Mouse (Mus musculus) olfactory bulb, adult 2 months (tissue): ENCODE measurements around the gene Tmem170b. TPM values are rescaled to one million over a fixed set of nuclear protein-coding genes. Genes with fewer than 3 reads are reported as not detected.
"Not testable (repeated sequence)": the region's sequence is repeated elsewhere in the genome, so short reads cannot be mapped to it uniquely, and the experiment has no call there.

Experiments
- H3K27ac ChIP-seq: fragments of 200-500 bp; 2 replicates; pipeline ENCODE4 v1.5.1; 2012; ENCODE audit warnings: low read depth, low read length; ENCODE audit not compliant: insufficient read depth
- H3K4me1 ChIP-seq: fragments of 200-500 bp; 2 replicates; pipeline ENCODE4 v1.6.1; 2012; ENCODE audit warnings: low read length; ENCODE audit not compliant: control insufficient read depth, insufficient read depth
- H3K4me3 ChIP-seq: fragments of 200-500 bp; 2 replicates; pipeline ENCODE4 v1.5.1; 2012; ENCODE audit warnings: mild to moderate bottlenecking, low read depth, low read length, moderate library complexity; ENCODE audit not compliant: insufficient read depth
- CTCF ChIP-seq: fragments of 200-500 bp; IDR thresholded peaks from 2 replicates; pipeline ENCODE4 v1.5.1; 2012; ENCODE audit warnings: low read depth, mild to moderate bottlenecking, low read length, moderate library complexity; ENCODE audit not compliant: insufficient read depth
- POLR2A ChIP-seq: fragments of 200-500 bp; IDR thresholded peaks from 2 replicates; pipeline ENCODE4 v1.6.1; 2012; ENCODE audit warnings: mild to moderate bottlenecking, low read depth, low read length, moderate library complexity; ENCODE audit not compliant: insufficient read depth
- WGBS: fragments of 180-500 bp; shearing (Covaris S2); methylation state at CpG from one replicate; pipeline ENCODE4 v1.1.7; 2018; 5-methylcytosine and 5-hydroxymethylcytosine counted together
- polyA plus RNA-seq: library from polyadenylated mRNA; stranded (reverse); fragments of >200 nt; gene quantifications from 2 replicates; pipeline ENCODE4 v1.2.4, GENCODE M21; 2012; ENCODE audit warnings: low replicate concordance; ENCODE audit not compliant: missing spikeins, insufficient read depth, insufficient read length

Tmem170b gene
- polyA plus RNA-seq, 1 experiment: not detected

DNA sequence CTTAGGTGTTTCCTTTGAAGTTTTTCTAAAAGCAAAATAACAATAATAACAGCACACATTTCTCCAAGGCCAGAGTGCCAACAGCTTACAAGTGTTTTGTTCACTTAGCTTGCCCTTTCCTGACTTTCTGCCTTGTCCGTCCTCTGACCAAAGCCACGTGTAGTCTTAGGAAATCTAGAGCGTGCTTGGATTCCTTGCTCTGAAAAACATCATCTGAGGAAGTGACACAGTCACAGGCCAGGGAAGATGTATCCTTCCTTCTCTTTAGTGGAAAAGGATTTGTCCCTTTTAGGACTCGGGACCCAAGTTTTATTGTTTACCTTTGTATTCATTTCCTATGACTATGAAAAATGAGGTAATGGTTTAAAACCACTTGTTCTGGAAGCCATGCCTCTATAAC, 67.8 kb downstream of the Tmem170b start:
- WGBS: 93% methylated on average over 4 of the region's 4 CpGs
- Histone ChIP-seq H3K4me3 (no peak overlapping the region), H3K4me1 (no peaks in the 10 kb centered on the region), H3K27ac (no peak overlapping the region)
- no peak for TF ChIP-seq CTCF

DNA sequence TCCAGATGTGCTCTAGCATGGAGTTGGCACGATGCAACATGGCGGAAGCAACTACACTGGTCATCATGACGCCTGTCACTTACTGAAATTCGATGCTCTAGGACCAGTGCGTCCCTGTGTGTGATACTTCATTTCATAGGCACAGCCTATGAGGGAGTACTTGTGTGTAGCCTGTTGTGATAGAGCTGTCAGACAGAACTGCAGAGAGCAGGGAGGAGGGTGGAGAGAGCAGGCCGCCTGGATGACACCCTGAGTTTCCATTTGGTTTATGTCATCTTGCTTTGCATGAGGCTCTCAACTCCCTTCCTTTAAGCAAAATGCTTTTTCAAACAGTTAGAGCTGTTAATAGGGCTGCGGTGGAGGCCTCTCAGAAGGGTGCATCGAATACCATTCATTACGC, 68.9 kb downstream of the Tmem170b start:
- 95% methylated on average over 9 of the region's 9 CpGs for WGBS
- H3K4me1 ChIP-seq, H3K4me3 ChIP-seq, H3K27ac ChIP-seq: not testable (repeated sequence)

DNA sequence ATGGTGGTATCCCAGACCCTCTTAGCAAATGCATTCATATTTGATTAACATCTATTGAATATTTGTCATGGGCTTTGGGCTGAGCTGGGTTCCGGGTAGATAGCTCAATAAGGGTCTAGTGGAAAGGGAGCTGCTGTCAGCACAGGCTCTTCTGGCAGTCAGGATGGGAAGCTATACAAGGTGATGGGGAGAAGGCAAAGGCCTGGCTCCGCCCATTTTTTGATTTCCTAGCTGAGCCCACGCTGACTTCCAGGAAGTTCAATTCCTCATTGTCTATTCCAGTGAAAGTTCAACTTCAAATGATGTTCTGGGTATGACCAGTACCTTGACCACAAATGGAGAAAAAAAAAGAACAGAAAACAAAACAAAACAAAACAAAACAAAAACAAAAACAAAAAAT, 69.8 kb downstream of the Tmem170b start:
- Histone ChIP-seq H3K4me1 (no peaks in the 10 kb centered on the region), H3K27ac (no peak overlapping the region), H3K4me3 (no peak overlapping the region)
- 95% methylated on average over 3 of the region's 3 CpGs for WGBS
- no peak for TF ChIP-seq CTCF
- no peak for TF ChIP-seq POLR2A

DNA sequence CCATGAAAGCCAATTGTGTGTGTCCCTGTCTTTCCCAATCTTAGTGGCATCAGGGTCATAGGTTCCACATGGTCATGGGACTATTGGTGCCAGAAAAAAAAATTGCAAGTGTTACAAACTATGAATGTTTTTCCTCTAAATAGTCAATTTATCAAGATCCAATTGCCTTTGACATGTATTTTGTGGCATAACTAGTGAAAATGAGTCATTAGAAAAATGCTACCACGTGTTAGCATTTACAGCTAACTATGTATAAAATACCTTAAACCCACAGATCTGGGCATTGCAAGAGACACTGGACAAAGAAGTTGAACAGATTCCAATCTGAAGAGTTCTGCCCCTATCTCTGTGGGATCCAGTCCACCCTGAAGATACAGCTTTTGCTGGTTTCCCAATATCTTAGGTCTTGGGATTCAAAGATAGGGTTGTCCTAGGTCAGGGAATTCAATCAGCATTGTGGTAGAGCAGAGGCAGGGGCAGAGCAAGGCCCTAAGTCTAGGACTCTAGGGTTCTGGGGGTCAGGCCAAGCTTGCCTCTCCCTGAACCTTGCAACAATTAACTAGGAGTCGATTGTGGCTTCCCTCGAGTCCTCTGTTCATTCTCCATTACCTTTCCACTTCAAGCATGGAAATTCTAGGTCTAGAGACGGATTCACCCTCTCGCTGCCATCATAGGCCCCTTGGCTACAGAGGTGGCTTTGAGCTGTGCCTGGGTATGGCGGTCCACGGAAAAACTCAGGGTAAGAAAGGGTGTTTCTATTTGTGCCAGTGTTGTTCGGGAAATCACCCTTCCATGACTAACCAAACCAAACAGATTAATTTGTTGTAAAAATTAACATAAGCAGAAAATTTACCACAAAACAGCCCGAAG, 70.5 kb downstream of the Tmem170b start:
- Histone ChIP-seq H3K4me3 (no peak overlapping the region), H3K27ac (no peak overlapping the region), H3K4me1 (no peaks in the 10 kb centered on the region)
- no peak for TF ChIP-seq CTCF
- TF ChIP-seq POLR2A: no peak
- 93% methylated on average over 9 of the region's 9 CpGs for WGBS

DNA sequence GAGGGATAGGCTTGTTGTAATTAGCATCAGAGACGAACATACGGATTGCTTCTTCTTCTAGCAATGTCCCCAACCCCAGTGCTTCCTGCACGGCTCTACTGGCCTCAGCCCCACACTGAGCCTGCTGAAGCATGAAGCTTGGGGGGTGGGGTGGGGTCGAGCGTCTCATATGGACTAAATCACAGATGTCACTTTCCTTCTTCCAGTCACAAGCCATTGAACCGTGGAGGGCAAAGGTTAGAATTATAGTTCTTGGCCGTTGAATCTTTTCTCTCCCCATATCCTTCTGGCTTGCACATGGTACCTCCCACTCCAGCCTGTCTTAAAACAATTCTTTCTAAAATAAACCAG, 71.1 kb downstream of the Tmem170b start:
- 68% methylated on average over 7 of the region's 7 CpGs for WGBS
- no peaks in the 10 kb centered on the region for H3K4me1 ChIP-seq
- TF ChIP-seq POLR2A (no peak), CTCF (no peak)
- no peak overlapping the region for H3K4me3 ChIP-seq
- no peak overlapping the region for H3K27ac ChIP-seq

DNA sequence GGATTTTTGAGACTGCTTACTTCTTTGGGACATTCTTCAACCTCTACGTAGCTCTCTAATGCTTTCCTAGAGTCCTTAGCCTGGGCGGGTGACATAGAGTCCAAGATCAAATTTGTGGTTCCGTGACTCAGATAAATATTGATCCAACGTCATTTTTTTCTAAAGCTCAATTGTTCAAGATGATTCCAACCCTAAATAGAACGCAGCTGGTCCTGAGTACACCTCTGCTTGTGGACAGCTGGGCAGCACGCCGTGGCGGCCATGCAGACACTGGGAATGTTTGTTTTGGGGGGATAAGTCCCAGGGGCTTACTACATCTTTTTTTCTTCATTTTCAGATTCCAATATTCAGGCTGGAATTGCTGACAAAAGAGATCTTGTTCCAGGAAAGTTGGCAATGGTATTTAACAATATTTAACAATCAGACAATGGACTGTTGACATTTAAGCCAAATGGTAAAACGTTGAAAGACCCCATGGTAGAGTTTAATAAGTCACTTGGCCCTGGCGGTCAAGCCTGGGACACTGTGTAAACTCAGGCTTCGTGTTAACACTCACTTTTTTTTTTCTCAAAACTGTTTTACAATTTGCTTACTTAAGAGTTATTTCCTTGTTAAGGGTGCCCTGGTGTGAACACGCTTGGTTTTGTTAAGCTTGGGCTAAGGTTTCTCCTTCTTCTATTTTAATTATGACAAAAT, 75.3 kb downstream of the Tmem170b start:
- Histone ChIP-seq H3K27ac (no peak overlapping the region), H3K4me3 (no peak overlapping the region), H3K4me1 (no peaks in the 10 kb centered on the region)
- 78% methylated on average over 12 of the region's 12 CpGs for WGBS
- no peak for TF ChIP-seq POLR2A
- no peak for TF ChIP-seq CTCF

DNA sequence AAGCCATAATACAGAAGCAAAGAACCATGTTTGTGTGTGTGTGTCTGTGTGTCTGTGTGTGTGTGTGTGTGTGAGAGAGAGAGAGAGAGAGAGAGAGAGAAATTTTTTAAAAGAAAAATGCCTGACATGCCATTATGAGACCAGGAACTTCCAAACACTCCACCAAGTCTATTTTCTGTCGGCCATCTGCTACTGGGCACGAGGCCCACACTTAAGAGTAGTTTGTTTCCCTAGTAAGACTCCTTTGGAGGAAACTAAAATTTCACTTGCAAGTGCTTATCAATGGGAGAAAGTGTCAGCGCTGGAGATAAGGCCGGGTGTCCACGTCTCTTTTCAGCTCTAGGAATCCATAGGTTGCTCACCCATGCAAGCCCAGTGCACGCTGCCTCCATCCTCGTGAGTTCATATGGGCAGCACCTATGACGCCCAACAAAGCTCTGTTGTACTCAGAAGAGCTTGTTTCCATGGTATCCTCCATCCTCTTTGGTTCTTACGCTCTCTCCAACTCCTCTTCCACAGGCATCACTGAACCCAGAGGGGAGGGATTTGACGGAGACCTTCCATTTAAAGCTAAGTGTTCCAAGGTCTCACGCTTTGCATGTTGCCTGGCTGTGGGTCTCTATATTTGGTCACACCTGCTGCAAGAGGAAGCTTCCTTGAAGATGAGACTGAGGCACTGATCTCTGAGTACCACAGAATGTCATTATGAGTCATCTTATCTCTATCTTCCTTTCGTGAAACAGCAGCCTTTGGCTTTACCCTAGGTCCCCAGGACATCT, 76.8 kb downstream of the Tmem170b start:
- Histone ChIP-seq H3K4me3 (no peak overlapping the region), H3K27ac (no peak overlapping the region), H3K4me1 (no peaks in the 10 kb centered on the region)
- TF ChIP-seq POLR2A (no peak), CTCF (no peak)
- 87% methylated on average over 12 of the region's 12 CpGs for WGBS

DNA sequence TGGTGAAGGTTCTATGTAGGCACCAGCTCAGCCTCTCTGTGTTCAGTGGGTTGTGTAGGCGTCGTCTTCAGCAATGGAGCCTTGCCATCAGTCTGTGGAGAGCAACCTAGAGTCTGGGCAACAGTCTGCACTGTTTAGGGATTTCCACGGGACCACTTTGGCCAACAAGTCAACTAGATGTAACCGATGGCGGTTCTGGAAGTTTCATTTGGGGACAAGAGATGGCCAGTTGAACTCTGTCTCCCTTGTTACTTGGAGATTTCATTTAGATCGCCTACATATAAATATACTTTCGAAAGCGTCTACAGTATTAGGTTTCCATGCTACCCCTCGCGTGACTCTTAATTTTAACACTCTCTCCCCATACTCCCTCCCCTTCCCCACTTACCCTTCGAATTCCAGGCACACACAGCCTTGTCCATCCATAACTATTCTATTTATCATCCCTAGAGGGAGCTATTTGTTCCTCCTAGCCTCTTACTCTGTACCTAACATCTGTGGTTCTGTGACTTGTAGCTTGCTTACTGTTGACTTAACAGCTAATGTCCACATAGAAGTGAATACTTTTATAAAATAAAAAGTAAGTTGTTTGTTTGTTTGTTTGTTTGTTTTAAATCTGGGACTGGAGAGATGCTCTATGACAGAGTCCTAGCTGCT, 77.8 kb downstream of the Tmem170b start:
- no peak for TF ChIP-seq CTCF
- no peak for TF ChIP-seq POLR2A
- Histone ChIP-seq H3K4me1 (no peaks in the 10 kb centered on the region), H3K27ac (no peak overlapping the region), H3K4me3 (no peak overlapping the region)
- WGBS: 87% methylated on average over 11 of the region's 11 CpGs
